21 mouse cellular contexts compared by ENCODE assay signal in genomic region chr1:66401902-66402301, GRCm38 (mm10).
DNase-seq lines count a peak whose midpoint lies in the region; ATAC-seq and TF ChIP-seq lines count a peak whose summit lies in the region.
"Had no signal": no experiment of that assay in that cellular context is flagged by ENCODE, and none has a peak within 500 bp of the region (broad histone marks: within the 10 kb centered on the region; RNA-seq: fewer than 3 reads in every experiment).

No protein-coding gene starts in this region.

- H3K4me3 ChIP-seq in forebrain, embryonic 11.5 days (ENCODE audit: low read depth, low read length), result no peak overlapping the region
- no peak overlapping the region for H3K4me3 ChIP-seq in forebrain, embryonic 10.5 days
- H3K4me3 ChIP-seq in hindbrain, embryonic 13.5 days, result no peak overlapping the region
- H3K4me3 ChIP-seq in midbrain, embryonic 15.5 days, result no peak overlapping the region
- H3K4me3 ChIP-seq in liver, embryonic 11.5 days (ENCODE audit: low read depth, low read length), result no peak overlapping the region
- H3K4me3 ChIP-seq: embryonic facial prominence, embryonic 13.5 days; gastrocnemius, adult 2 months; limb, embryonic 15.5 days; neural tube, embryonic 13.5 days had no signal

- H3K9me3 ChIP-seq in forebrain, embryonic 11.5 days (ENCODE audit: control insufficient read depth, low read length), result no peaks in the 10 kb centered on the region
- H3K9me3 ChIP-seq in forebrain, embryonic 10.5 days, result no peaks in the 10 kb centered on the region
- H3K9me3 ChIP-seq in hindbrain, embryonic 13.5 days, result no peaks in the 10 kb centered on the region
- H3K9me3 ChIP-seq in midbrain, embryonic 15.5 days, result no peaks in the 10 kb centered on the region
- no peaks in the 10 kb centered on the region for H3K9me3 ChIP-seq in liver, embryonic 11.5 days (ENCODE audit: control insufficient read depth, low read length)
- H3K9me3 ChIP-seq: embryonic facial prominence, embryonic 13.5 days; limb, embryonic 15.5 days; neural tube, embryonic 13.5 days had no signal

- peak; percentile 83 for ATAC-seq in forebrain, embryonic 11.5 days (replicated peaks; ENCODE audit: low FRiP score)
- ATAC-seq in hindbrain, embryonic 13.5 days (ENCODE audit: low FRiP score), result 0 out of 2 replicates have a peak, but pooled peaks have one; percentile 16
- ATAC-seq in midbrain, embryonic 15.5 days (replicated peaks), result peak; percentile 67
- no peak for ATAC-seq in liver, embryonic 11.5 days (replicated peaks; ENCODE audit: low FRiP score)
- ATAC-seq: liver, postnatal 0 days had no signal

- 27% methylated on average over 9 of the region's 9 CpGs for WGBS in forebrain, embryonic 11.5 days
- 48% methylated on average over 9 of the region's 9 CpGs for WGBS in forebrain, embryonic 10.5 days
- 23% methylated on average over 9 of the region's 9 CpGs for WGBS in hindbrain, embryonic 13.5 days
- WGBS in midbrain, embryonic 15.5 days, result 17% methylated on average over 9 of the region's 9 CpGs
- WGBS in liver, embryonic 11.5 days, result 84% methylated on average over 9 of the region's 9 CpGs

- no peak overlapping the region for H3K9ac ChIP-seq in forebrain, embryonic 11.5 days (ENCODE audit: low read length)
- H3K9ac ChIP-seq in hindbrain, embryonic 13.5 days, result no peak overlapping the region
- no peak overlapping the region for H3K9ac ChIP-seq in midbrain, embryonic 15.5 days
- H3K9ac ChIP-seq in liver, embryonic 11.5 days (ENCODE audit: low read depth, low read length), result no peak overlapping the region
- H3K9ac ChIP-seq: embryonic facial prominence, embryonic 13.5 days; limb, embryonic 15.5 days; liver, postnatal 0 days; neural tube, embryonic 13.5 days had no signal

- H3K36me3 ChIP-seq in forebrain, embryonic 11.5 days (ENCODE audit: control insufficient read depth, insufficient read depth, low read length), result peaks cover 2% of the 10 kb centered on the region; the same call in 1 of the 2 replicates
- H3K36me3 ChIP-seq in forebrain, embryonic 10.5 days (replicated peaks), result peaks cover 19% of the 10 kb centered on the region; the same call in 1 of the 2 replicates
- peaks cover 53% of the 10 kb centered on the region for H3K36me3 ChIP-seq in hindbrain, embryonic 13.5 days
- H3K36me3 ChIP-seq in midbrain, embryonic 15.5 days (replicated peaks), result peaks cover 18% of the 10 kb centered on the region
- no peaks in the 10 kb centered on the region for H3K36me3 ChIP-seq in liver, embryonic 11.5 days (ENCODE audit: control insufficient read depth, insufficient read depth, low read length)
- H3K36me3 ChIP-seq: embryonic facial prominence, embryonic 13.5 days; limb, embryonic 15.5 days had no signal

- DNase-seq in forebrain, embryonic 11.5 days (ENCODE audit: low spot score), result no peak
- no peak for DNase-seq in forebrain, embryonic 10.5 days (ENCODE audit: extremely low spot score, low spot score)
- peak; percentile 77 for DNase-seq in brain, embryonic 14.5 days (ENCODE audit: low read depth)
- DNase-seq in heart, postnatal 4 days, result no peak
- no peak for DNase-seq in liver, embryonic 11.5 days (ENCODE audit: low spot score)
- no peak for DNase-seq in spleen, postnatal 4 days (ENCODE audit: low spot score in 2 of 2)
- DNase-seq: adrenal gland, adult 2 months; cerebellum, adult 8-10 months; gastrocnemius, adult 2 months; heart, adult 11 months; kidney, adult 11 months; liver, postnatal 0 days; lung, postnatal 14 days; thymus, postnatal 4 days had no signal

- TF ChIP-seq POLR2A in brain, embryonic 14.5 days (IDR thresholded peaks at IDR 0.05; ENCODE audit: borderline replicate concordance, extremely low read depth, insufficient read depth, insufficient read length, poor library complexity, severe bottlenecking), result no peak

- H3K4me2 ChIP-seq in forebrain, embryonic 11.5 days (ENCODE audit: low read depth, low read length, severe bottlenecking), result no peak overlapping the region
- H3K4me2 ChIP-seq in hindbrain, embryonic 13.5 days, result no peak overlapping the region
- H3K4me2 ChIP-seq in midbrain, embryonic 15.5 days, result no peak overlapping the region
- no peak overlapping the region for H3K4me2 ChIP-seq in liver, embryonic 11.5 days
- H3K4me2 ChIP-seq: embryonic facial prominence, embryonic 13.5 days; limb, embryonic 15.5 days; neural tube, embryonic 13.5 days had no signal

- TF ChIP-seq CTCF in brain, embryonic 14.5 days (IDR thresholded peaks at IDR 0.05; ENCODE audit: borderline replicate concordance, extremely low read depth, insufficient read depth, insufficient read length), result no peak

- H3K4me1 ChIP-seq in forebrain, embryonic 11.5 days (replicated peaks; ENCODE audit: control insufficient read depth, insufficient read depth, low read length), result no peaks in the 10 kb centered on the region; the same call in 1 of the 2 replicates
- peaks cover 10% of the 10 kb centered on the region for H3K4me1 ChIP-seq in forebrain, embryonic 10.5 days
- peaks cover 10% of the 10 kb centered on the region for H3K4me1 ChIP-seq in hindbrain, embryonic 13.5 days (replicated peaks)
- peaks cover 9% of the 10 kb centered on the region for H3K4me1 ChIP-seq in midbrain, embryonic 15.5 days
- H3K4me1 ChIP-seq in liver, embryonic 11.5 days (replicated peaks; ENCODE audit: control insufficient read depth, insufficient read depth, low read length), result no peaks in the 10 kb centered on the region
- H3K4me1 ChIP-seq: embryonic facial prominence, embryonic 13.5 days; limb, embryonic 15.5 days had no signal

- no peaks in the 10 kb centered on the region for H3K27me3 ChIP-seq in forebrain, embryonic 11.5 days (ENCODE audit: control insufficient read depth, insufficient read depth, low read length)
- no peaks in the 10 kb centered on the region for H3K27me3 ChIP-seq in forebrain, embryonic 10.5 days (ENCODE audit: poor library complexity, severe bottlenecking)
- H3K27me3 ChIP-seq in hindbrain, embryonic 13.5 days, result no peaks in the 10 kb centered on the region
- H3K27me3 ChIP-seq in midbrain, embryonic 15.5 days (replicated peaks), result no peaks in the 10 kb centered on the region
- no peaks in the 10 kb centered on the region for H3K27me3 ChIP-seq in liver, embryonic 11.5 days (replicated peaks; ENCODE audit: control insufficient read depth, insufficient read depth, low read length)
- H3K27me3 ChIP-seq: CH12.LX; embryonic facial prominence, embryonic 13.5 days; limb, embryonic 15.5 days; neural tube, embryonic 13.5 days had no signal

- H3K27ac ChIP-seq in forebrain, embryonic 11.5 days (ENCODE audit: low read depth, low read length), result no peak overlapping the region
- no peak overlapping the region for H3K27ac ChIP-seq in forebrain, embryonic 10.5 days
- H3K27ac ChIP-seq in hindbrain, embryonic 13.5 days, result no peak overlapping the region
- H3K27ac ChIP-seq in midbrain, embryonic 15.5 days, result peak overlapping the region; percentile 29; the same call in 1 of the 2 replicates
- H3K27ac ChIP-seq in liver, embryonic 11.5 days (ENCODE audit: low read depth, low read length), result no peak overlapping the region
- H3K27ac ChIP-seq: embryonic facial prominence, embryonic 13.5 days; gastrocnemius, adult 2 months; kidney, postnatal 0 days; limb, embryonic 15.5 days; neural tube, embryonic 13.5 days had no signal
